Mouse (Mus musculus) G1E (cell line): ENCODE measurements around the gene Pole. TPM values are rescaled to one million over a fixed set of nuclear protein-coding genes. Genes with fewer than 3 reads are reported as not detected.

Experiments
- ATAC-seq: 2 replicates; pipeline ENCODE4 v1.8.0; 2016; ENCODE audit warnings: mild to moderate bottlenecking; ENCODE audit not compliant: insufficient number of reproducible peaks, poor library complexity, low FRiP score, severe bottlenecking; ENCODE audit errors: extremely low read depth
- DNase-seq: peaks from one replicate; pipeline ENCODE4 v3.0.0; 2012; ENCODE audit warnings: low spot score
- H3K27me3 ChIP-seq: 2 replicates; pipeline ENCODE4 v1.6.1; 2012; ENCODE audit warnings: mild to moderate bottlenecking, low read length, inconsistent platforms; ENCODE audit not compliant: insufficient read depth
- H3K36me3 ChIP-seq: replicated peaks from 2 replicates; pipeline ENCODE3; 2012; ENCODE audit warnings: mild to moderate bottlenecking, inconsistent platforms
- H3K4me1 ChIP-seq: 2 replicates; pipeline ENCODE4 v1.6.1; 2012; ENCODE audit warnings: low read depth, low read length, inconsistent platforms, mixed read lengths; ENCODE audit not compliant: insufficient read depth
- H3K4me3 ChIP-seq: 2 replicates; pipeline ENCODE4 v1.5.1; 2012; ENCODE audit warnings: low read depth, mild to moderate bottlenecking, inconsistent platforms, low read length, moderate library complexity, mixed read lengths
- H3K9me3 ChIP-seq: replicated peaks from 2 replicates; pipeline ENCODE4 v1.6.1; 2012; ENCODE audit warnings: inconsistent platforms
- CTCF ChIP-seq: IDR thresholded peaks from 2 replicates; pipeline ENCODE4 v1.5.1; 2012; ENCODE audit warnings: low read depth, low read length, inconsistent platforms, mixed read lengths
- GATA1 ChIP-seq: IDR thresholded peaks from 2 replicates; pipeline ENCODE4 v1.6.1; 2012; ENCODE audit warnings: borderline replicate concordance, low read length, inconsistent platforms, mixed read lengths
- GATA2 ChIP-seq: IDR thresholded peaks from 2 replicates; pipeline ENCODE4 v1.6.1; 2012; ENCODE audit warnings: low read depth, low read length, inconsistent platforms, borderline replicate concordance
- POLR2AphosphoS5 ChIP-seq: IDR thresholded peaks from 2 replicates; pipeline ENCODE4 v1.6.1; 2012; ENCODE audit warnings: low read depth, low read length, inconsistent platforms; ENCODE audit not compliant: insufficient replicate concordance
- TAL1 ChIP-seq: conservative IDR thresholded peaks from 2 replicates; pipeline ENCODE4 v1.6.1; 2012; ENCODE audit warnings: low read depth, low read length, inconsistent platforms, mixed read lengths
- polyA plus RNA-seq: library from polyadenylated mRNA; stranded (reverse); fragments of >175 nt; gene quantifications from 2 replicates; pipeline ENCODE4 v1.2.3, GENCODE M21; 2012
- total RNA-seq, 2 experiments: library from RNA; stranded (forward) in 1 of 2; stranded (reverse) in 1 of 2; fragments of 200-1000 nt in 1 of 2; fragments of >200 nt in 1 of 2; fragmentation: Nextera tagmentation in 1 of 2; gene quantifications; 2 replicates each; pipeline ENCODE4 v1.2.3; 2014 to 2017

Gene Pole
- total and polyA plus RNA-seq, 3 experiments = 30.0 to 144 (median 67.2) TPM

GRCm38 (mm10) chr5:110376802-110377433 is 90.8 kb downstream of the Pole start:
- peak; percentile 40; the same call in 1 of the 2 replicates for ATAC-seq
- Histone ChIP-seq H3K4me3 (no peak overlapping the region), H3K27me3 (no peaks in the 10 kb centered on the region), H3K36me3 (peaks cover 71% of the 10 kb centered on the region), H3K9me3 (no peaks in the 10 kb centered on the region), H3K4me1 (no peaks in the 10 kb centered on the region)
- TF ChIP-seq CTCF (peak; percentile 64), TAL1 (no peak)
- peak; percentile 44 for DNase-seq

GRCm38 (mm10) chr5:110378181-110378583 is 92.1 kb downstream of the Pole start:
- no peak for DNase-seq
- ATAC-seq = no peak
- TF ChIP-seq TAL1 (no peak), CTCF (no peak), GATA1 (no peak), GATA2 (no peak)
- no peaks in the 10 kb centered on the region for H3K27me3 ChIP-seq
- H3K9me3 ChIP-seq = no peaks in the 10 kb centered on the region
- H3K4me3 ChIP-seq = no peak overlapping the region
- H3K36me3 ChIP-seq = peaks cover 79% of the 10 kb centered on the region
- no peaks in the 10 kb centered on the region for H3K4me1 ChIP-seq

- H3K9me3 ChIP-seq = no peaks in the 10 kb centered on the region
- DNase-seq = no peak
- no peak for TF ChIP-seq GATA1
- TF ChIP-seq TAL1 = no peak
- no peak for TF ChIP-seq CTCF
- no peak for TF ChIP-seq GATA2
- no peak for TF ChIP-seq POLR2AphosphoS5
- no peaks in the 10 kb centered on the region for H3K27me3 ChIP-seq
- no peaks in the 10 kb centered on the region for H3K4me1 ChIP-seq
- ATAC-seq = no peak
- H3K4me3 ChIP-seq = no peak overlapping the region
- peaks cover 73% of the 10 kb centered on the region for H3K36me3 ChIP-seq
Observed at GRCm38 (mm10) chr5:110379086-110379485, 93.0 kb downstream of the Pole start.

GRCm38 (mm10) chr5:110379823-110380222 is 93.7 kb downstream of the Pole start:
- no peak for TF ChIP-seq GATA1
- no peak for TF ChIP-seq TAL1
- TF ChIP-seq GATA2 = no peak
- Histone ChIP-seq H3K9me3 (no peaks in the 10 kb centered on the region), H3K27me3 (no peaks in the 10 kb centered on the region), H3K36me3 (peaks cover 73% of the 10 kb centered on the region), H3K4me1 (no peaks in the 10 kb centered on the region), H3K4me3 (no peak overlapping the region)
- no peak for DNase-seq
- no peak for ATAC-seq

- H3K27me3 ChIP-seq = no peaks in the 10 kb centered on the region
- H3K9me3 ChIP-seq = no peaks in the 10 kb centered on the region
- no peaks in the 10 kb centered on the region for H3K4me1 ChIP-seq
- ATAC-seq (no peak), DNase-seq (no peak)
- TF ChIP-seq CTCF = no peak
- no peak for TF ChIP-seq POLR2AphosphoS5
- TF ChIP-seq GATA2 = no peak
- TF ChIP-seq GATA1 = no peak
- no peak overlapping the region for H3K4me3 ChIP-seq
- H3K36me3 ChIP-seq = peaks cover 55% of the 10 kb centered on the region
Observed at GRCm38 (mm10) chr5:110384491-110384890, 98.4 kb downstream of the Pole start.

GRCm38 (mm10) chr5:110385263-110385662 is 99.2 kb downstream of the Pole start:
- ATAC-seq = no peak

More at GRCm38 (mm10) chr5:110385263-110385662, 99.2 kb downstream of the Pole start:
- Histone ChIP-seq H3K9me3 (no peaks in the 10 kb centered on the region), H3K4me1 (no peaks in the 10 kb centered on the region), H3K27me3 (no peaks in the 10 kb centered on the region), H3K36me3 (peaks cover 60% of the 10 kb centered on the region), H3K4me3 (no peak overlapping the region)
- TF ChIP-seq GATA1 (no peak), POLR2AphosphoS5 (no peak), CTCF (no peak), GATA2 (no peak), TAL1 (no peak)
- DNase-seq = no peak
